Mouse (Mus musculus): Measurements from ENCODE around the gene Hcst.

Gene Hcst

DNA sequence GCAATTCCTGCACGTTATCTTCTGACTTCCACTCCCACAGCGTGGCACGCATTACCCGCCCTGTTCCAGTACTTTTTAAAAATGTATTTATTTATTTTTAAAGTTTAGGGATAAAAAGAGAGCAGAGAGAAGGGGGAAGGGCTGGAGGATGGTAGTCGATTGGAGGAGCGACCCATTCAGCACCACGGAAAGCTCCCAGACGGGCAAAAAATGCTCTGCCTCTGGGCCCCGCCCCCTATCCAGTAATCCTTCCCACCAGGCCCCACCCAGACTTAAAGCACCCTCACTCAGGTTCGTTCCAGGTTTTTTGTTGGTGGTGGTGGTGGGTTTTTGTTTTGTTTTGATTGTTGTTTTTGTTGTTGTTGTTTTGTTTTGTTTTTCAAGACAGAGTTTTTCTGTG, 14.6 kb upstream of the Hcst start:
- peak; percentile 35 to 46 for DNase-seq (ENCODE audit: low spot score in 2 of 2)

DNA sequence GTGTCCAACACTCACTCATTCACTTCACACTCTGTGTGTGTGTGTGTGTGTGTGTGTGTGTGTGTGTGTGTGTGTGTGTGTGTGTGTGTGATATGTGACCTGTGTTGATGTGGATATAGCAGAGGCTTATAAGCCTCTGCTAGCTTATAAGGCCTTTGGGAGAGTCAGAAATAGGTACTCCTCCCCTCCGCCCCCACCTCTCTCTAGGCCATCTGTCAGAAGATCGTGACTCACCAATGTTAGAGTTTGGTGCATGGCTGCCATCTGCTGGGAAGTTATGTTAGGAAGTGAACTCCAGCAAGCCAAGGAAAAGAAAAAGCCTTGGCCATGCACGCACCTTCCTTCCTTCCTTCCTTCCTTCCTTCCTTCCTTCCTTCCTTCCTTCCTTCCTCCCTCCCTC, 12.1 kb upstream of the Hcst start:
- peak; percentile 32 to 54 for DNase-seq (ENCODE audit: low spot score in 2 of 2)

DNA sequence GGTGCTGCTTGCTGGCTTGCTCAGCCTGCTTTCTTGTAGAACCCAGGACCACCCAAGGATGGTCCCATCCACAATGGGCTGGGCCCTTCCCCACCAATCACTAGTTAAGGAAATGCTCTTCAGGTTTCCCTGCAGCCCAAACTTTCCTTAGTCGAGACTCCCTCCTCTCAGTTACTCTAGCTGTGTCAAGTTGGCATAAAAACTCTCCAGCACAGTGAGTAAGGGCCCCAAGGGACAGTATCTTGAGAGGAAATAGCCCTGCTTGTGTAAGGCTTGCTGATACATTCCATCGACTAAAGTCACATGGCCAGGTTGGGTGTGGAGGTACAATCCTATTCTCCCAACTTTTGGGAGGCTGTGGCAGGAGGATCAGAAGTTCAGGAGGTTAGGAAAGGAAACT, 10.5 kb upstream of the Hcst start:
- no peak for DNase-seq (ENCODE audit: low spot score in 2 of 2)

- DNase-seq (ENCODE audit: low spot score in 2 of 2), result no peak
These were observed 9.7 kb upstream of the Hcst start for GRCm38 (mm10) chr7:30429327-30429726.

- no peak for DNase-seq (ENCODE audit: low spot score in 2 of 2)
These were observed 3.5 kb upstream of the Hcst start for GRCm38 (mm10) chr7:30423071-30423641.

DNA sequence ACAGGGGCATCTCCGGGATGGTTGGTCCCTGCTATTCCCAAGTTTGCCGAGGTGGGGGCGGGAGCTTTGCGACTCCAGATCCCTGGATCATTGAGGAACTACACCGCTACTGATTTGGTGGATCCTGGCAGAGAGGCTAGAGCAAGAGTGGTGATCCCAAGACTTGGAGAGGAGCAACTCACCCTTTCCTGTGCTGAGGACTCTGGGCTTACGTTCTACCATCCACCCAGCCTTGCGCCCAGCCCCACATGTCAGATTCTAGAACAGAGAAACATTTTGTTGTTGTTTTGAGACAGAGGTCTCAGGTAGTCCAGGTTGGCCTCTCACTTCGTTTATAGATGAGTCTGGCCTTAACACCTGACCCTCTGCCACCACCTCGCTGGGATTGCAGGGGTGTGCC, 2.9 kb upstream of the Hcst start:
- DNase-seq (ENCODE audit: low spot score in 2 of 2), result no peak

- DNase-seq (ENCODE audit: low spot score in 2 of 2), result peak; percentile 77 to 86
These were observed 2.3 kb upstream of the Hcst start for GRCm38 (mm10) chr7:30421890-30422435.

GRCm38 (mm10) chr7:30421175-30421889, 1.7 kb upstream of the Hcst start, which contains the start of gene Nfkbid:
TSS of gene Nfkbid (plus strand) at chr7:30421732.
- peak; percentile 44 to 66 for DNase-seq (ENCODE audit: low spot score in 2 of 2)

GRCm38 (mm10) chr7:30420673-30421072, 1.0 kb upstream of the Hcst start:
- no peak for DNase-seq (ENCODE audit: low spot score in 2 of 2)

- DNase-seq (ENCODE audit: low spot score in 2 of 2), result no peak
These were observed 1.8 kb downstream of the Hcst start for GRCm38 (mm10) chr7:30417856-30418255.

GRCm38 (mm10) chr7:30413596-30413995, 6.1 kb downstream of the Hcst start, which contains the start of gene Tyrobp:
TSS of gene Tyrobp (plus strand) at chr7:30413760.
- no peak for DNase-seq (ENCODE audit: low spot score in 2 of 2)

DNA sequence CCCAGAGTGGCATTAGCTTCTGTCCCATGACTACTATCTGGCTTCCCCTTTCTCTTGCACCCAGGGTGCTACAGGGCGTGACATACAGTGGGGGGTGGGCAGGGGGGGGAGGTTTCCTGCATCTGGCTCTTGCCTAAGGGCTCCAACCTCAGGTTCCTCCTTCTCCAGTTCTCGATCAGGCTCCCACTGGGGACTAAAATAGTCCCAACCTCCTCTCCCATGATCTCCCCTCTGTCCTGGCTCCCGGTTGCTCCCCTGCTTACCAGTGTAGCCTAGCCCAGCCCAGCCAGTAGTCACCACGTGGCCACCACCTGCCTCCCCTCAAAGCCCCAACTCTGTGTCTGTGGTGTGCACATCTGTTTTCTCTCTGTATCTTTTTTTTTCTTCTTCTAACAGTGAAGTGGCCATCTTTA, 6.9 kb downstream of the Hcst start:
- DNase-seq (ENCODE audit: low spot score in 2 of 2), result no peak

GRCm38 (mm10) chr7:30411023-30411422, 8.6 kb downstream of the Hcst start:
- DNase-seq (ENCODE audit: low spot score in 2 of 2), result no peak

- DNase-seq (ENCODE audit: low spot score in 2 of 2), result no peak
These were observed 9.9 kb downstream of the Hcst start for GRCm38 (mm10) chr7:30409789-30410188.

GRCm38 (mm10) chr7:30408639-30409038, 11.0 kb downstream of the Hcst start:
- DNase-seq (ENCODE audit: low spot score in 2 of 2), result no peak

- no peak for DNase-seq (ENCODE audit: low spot score in 2 of 2)
These were observed 17.3 kb downstream of the Hcst start for GRCm38 (mm10) chr7:30402343-30402742.

GRCm38 (mm10) chr7:30399671-30400070, 20.0 kb downstream of the Hcst start:
- DNase-seq (ENCODE audit: low spot score in 2 of 2), result no peak

GRCm38 (mm10) chr7:30394871-30395270, 24.8 kb downstream of the Hcst start:
- DNase-seq (ENCODE audit: low spot score in 2 of 2), result no peak

DNA sequence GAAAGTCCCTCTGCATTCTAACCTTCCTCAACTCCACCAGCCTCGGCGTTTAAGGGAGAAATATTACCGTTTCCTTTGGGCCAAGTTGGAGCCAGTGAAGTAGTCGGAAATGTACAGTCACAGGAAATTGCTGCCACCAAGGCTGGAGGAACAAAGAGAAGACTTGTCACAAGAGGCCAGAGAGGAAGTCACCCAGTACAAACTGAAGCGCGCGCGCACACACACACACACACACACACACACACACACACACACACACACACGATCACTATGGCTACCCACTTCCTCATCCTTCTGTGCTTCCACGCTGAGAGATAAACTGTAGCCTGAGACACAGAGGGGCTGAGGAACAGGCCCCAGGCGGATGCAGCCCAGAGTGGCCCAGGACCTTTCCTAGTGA, 25.3 kb downstream of the Hcst start:
- DNase-seq (ENCODE audit: low spot score in 2 of 2), result no peak

DNA sequence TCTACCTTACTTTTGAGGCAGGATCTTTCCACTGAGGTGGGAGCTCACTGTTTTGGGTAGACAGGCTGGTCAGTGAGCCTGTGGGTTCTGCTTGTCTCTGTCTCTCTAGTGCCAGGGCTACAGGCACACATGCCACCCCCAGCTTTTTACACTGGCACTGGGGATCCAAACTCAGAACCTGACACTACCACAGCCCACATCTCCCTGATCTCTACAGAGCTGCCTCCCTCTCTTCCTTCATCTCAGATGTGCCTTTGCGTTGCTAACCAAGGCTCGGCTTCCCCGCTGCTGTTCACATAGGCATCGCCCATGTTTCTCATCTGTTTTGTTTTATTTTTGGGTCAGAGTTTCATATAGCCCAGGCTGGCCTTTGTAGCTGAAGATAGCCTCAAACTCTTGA, 26.0 kb downstream of the Hcst start:
- DNase-seq (ENCODE audit: low spot score in 2 of 2), result no peak

- DNase-seq (ENCODE audit: low spot score in 2 of 2), result no peak
These were observed 26.7 kb downstream of the Hcst start for GRCm38 (mm10) chr7:30392746-30393520.

DNA sequence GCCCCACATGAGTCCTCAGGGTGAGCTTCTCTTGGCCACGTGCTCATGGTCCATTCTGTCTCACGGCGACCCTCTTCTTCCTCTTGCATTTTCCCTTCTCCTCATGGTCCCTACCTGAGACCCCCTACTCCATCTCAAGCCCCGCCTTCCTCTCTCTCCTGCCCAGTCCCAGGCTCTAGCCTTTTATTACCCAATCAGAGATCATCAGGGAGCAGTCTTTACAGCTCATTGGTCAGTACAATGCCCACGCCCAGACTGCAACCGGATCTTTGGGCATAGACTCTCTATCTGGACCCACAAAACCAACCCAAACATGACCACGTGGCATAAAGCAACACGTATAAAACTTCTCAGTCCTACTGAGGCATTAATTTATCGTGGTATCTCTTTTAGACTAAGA, 35.5 kb downstream of the Hcst start:
- DNase-seq (ENCODE audit: low spot score in 2 of 2), result no peak

Data from urinary bladder, postnatal 36 days (tissue).